Mouse (Mus musculus) forebrain, embryonic 16.5 days (tissue): ENCODE results near the gene Thsd7b. TPM values are rescaled to one million over a fixed set of nuclear protein-coding genes. Genes with fewer than 3 reads are reported as not detected.

Experiments
- ATAC-seq: fragments of 200-750 bp; cut with Nextera tagmentation; 2 replicates; pipeline ENCODE4 v1.8.0; 2017; ENCODE audit warnings: mild to moderate bottlenecking, moderate library complexity
- H3K27ac ChIP-seq: fragments of 300-500 bp; sonication (generic); 2 replicates; pipeline ENCODE4 v1.5.1; 2014; ENCODE audit warnings: low read length, control low read depth
- H3K27me3 ChIP-seq: fragments of 300-500 bp; sonication (generic); replicated peaks from 2 replicates; pipeline ENCODE4 v1.6.1; 2014; ENCODE audit warnings: low read length; ENCODE audit not compliant: control insufficient read depth, insufficient read depth
- H3K36me3 ChIP-seq: fragments of 300-500 bp; sonication (generic); 2 replicates; pipeline ENCODE4 v1.6.1; 2014; ENCODE audit not compliant: control insufficient read depth, insufficient read depth
- H3K4me1 ChIP-seq: fragments of 300-500 bp; sonication (generic); replicated peaks from 2 replicates; pipeline ENCODE4 v1.6.1; 2014; ENCODE audit warnings: low read length; ENCODE audit not compliant: control insufficient read depth, insufficient read depth
- H3K4me2 ChIP-seq: fragments of 300-500 bp; sonication (generic); 2 replicates; pipeline ENCODE4 v1.6.1; 2014; ENCODE audit warnings: mild to moderate bottlenecking, low read length, control low read depth
- H3K4me3 ChIP-seq: fragments of 300-500 bp; sonication (generic); replicated peaks from 2 replicates; pipeline ENCODE4 v1.5.1; 2014; ENCODE audit warnings: mild to moderate bottlenecking, low read length, control low read depth
- H3K9ac ChIP-seq: fragments of 300-500 bp; sonication (generic); replicated peaks from 2 replicates; pipeline ENCODE4 v1.6.1; 2014; ENCODE audit warnings: low read depth, low read length, control low read depth
- H3K9me3 ChIP-seq: fragments of 300-500 bp; sonication (generic); 2 replicates; pipeline ENCODE4 v1.6.1; 2016; ENCODE audit warnings: low read length; ENCODE audit not compliant: control insufficient read depth
- WGBS: fragments of 180-500 bp; shearing (Covaris S2); extraction: QIAGEN DNeasy Blood & Tissue Kit; methylation state at CpG from one replicate; pipeline ENCODE4 v1.1.7; 2014; 5-methylcytosine and 5-hydroxymethylcytosine counted together
- polyA plus RNA-seq: library from polyadenylated mRNA; unstranded; fragments of >200 nt; fragmentation: Nextera tagmentation; extraction: Ambion mirVana; gene quantifications from 2 replicates; pipeline ENCODE4 v1.2.1, GENCODE M21; 2015

Thsd7b gene
- polyA plus RNA-seq, 1 experiment from 2014 or later: 9.5 TPM

GRCm38 (mm10) chr1:129759003-129759402 lies 485.9 kb downstream of the Thsd7b start:
- Histone ChIP-seq H3K27ac (no peak overlapping the region), H3K4me1 (no peaks in the 10 kb centered on the region), H3K27me3 (no peaks in the 10 kb centered on the region), H3K9ac (no peak overlapping the region), H3K4me2 (no peak overlapping the region), H3K9me3 (no peaks in the 10 kb centered on the region), H3K36me3 (no peaks in the 10 kb centered on the region), H3K4me3 (no peak overlapping the region)
- 71% methylated on average over 1 of the region's 1 CpGs for WGBS
- ATAC-seq: no peak

- no peak for ATAC-seq
- H3K27ac ChIP-seq: no peak overlapping the region
- H3K4me2 ChIP-seq: no peak overlapping the region
- no peaks in the 10 kb centered on the region for H3K27me3 ChIP-seq
- 94% methylated on average over 1 of the region's 1 CpGs for WGBS
- H3K9ac ChIP-seq: no peak overlapping the region
- no peaks in the 10 kb centered on the region for H3K4me1 ChIP-seq
- H3K9me3 ChIP-seq: no peaks in the 10 kb centered on the region
- no peak overlapping the region for H3K4me3 ChIP-seq
- no peaks in the 10 kb centered on the region for H3K36me3 ChIP-seq
Measured at GRCm38 (mm10) chr1:129761234-129761633, 488.1 kb downstream of the Thsd7b start.

DNA sequence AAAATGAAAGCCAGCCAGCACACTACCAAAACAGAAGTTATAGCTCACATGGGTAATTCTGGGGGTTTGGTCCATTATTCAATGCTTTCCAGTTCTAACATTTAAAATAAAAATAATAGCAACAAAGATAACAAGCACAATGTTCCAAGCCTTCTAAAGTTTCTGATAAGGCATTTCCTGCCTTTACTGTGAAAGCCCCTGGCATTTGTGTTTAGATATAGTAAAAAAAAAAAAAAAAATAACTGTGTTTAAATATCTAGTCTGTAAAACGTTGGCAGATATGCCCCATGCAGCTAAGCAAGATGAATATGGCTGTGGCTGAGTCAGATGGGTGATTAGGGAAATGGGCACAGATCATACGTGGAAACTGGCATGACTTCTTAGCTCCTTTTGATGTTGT lies 491.6 kb downstream of the Thsd7b start:
- Histone ChIP-seq H3K4me2 (no peak overlapping the region), H3K4me1 (no peaks in the 10 kb centered on the region), H3K36me3 (no peaks in the 10 kb centered on the region), H3K9me3 (no peaks in the 10 kb centered on the region), H3K27me3 (no peaks in the 10 kb centered on the region), H3K4me3 (no peak overlapping the region), H3K9ac (no peak overlapping the region), H3K27ac (no peak overlapping the region)
- no peak for ATAC-seq
- WGBS: 46% methylated on average over 2 of the region's 2 CpGs

GRCm38 (mm10) chr1:129777055-129777454 lies 504.0 kb downstream of the Thsd7b start:
- Histone ChIP-seq H3K27ac (no peak overlapping the region), H3K36me3 (no peaks in the 10 kb centered on the region), H3K9ac (no peak overlapping the region), H3K9me3 (no peaks in the 10 kb centered on the region), H3K4me3 (no peak overlapping the region), H3K4me1 (no peaks in the 10 kb centered on the region), H3K4me2 (no peak overlapping the region), H3K27me3 (no peaks in the 10 kb centered on the region)
- 97% methylated on average over 5 of the region's 5 CpGs for WGBS
- no peak for ATAC-seq

GRCm38 (mm10) chr1:129779506-129779905 lies 506.4 kb downstream of the Thsd7b start:
- no peak overlapping the region for H3K27ac ChIP-seq
- no peaks in the 10 kb centered on the region for H3K36me3 ChIP-seq
- H3K9me3 ChIP-seq: no peaks in the 10 kb centered on the region
- H3K4me1 ChIP-seq: no peaks in the 10 kb centered on the region
- H3K4me2 ChIP-seq: no peak overlapping the region
- WGBS: 40% methylated on average over 4 of the region's 4 CpGs
- H3K9ac ChIP-seq: no peak overlapping the region
- no peak for ATAC-seq
- no peak overlapping the region for H3K4me3 ChIP-seq
- no peaks in the 10 kb centered on the region for H3K27me3 ChIP-seq

- no peaks in the 10 kb centered on the region for H3K4me1 ChIP-seq
- no peak overlapping the region for H3K4me3 ChIP-seq
- H3K36me3 ChIP-seq: no peaks in the 10 kb centered on the region
- H3K27ac ChIP-seq: no peak overlapping the region
- 24% methylated on average over 1 of the region's 1 CpGs for WGBS
- no peaks in the 10 kb centered on the region for H3K9me3 ChIP-seq
- no peak overlapping the region for H3K4me2 ChIP-seq
- no peak overlapping the region for H3K9ac ChIP-seq
- ATAC-seq: no peak
- no peaks in the 10 kb centered on the region for H3K27me3 ChIP-seq
Measured at GRCm38 (mm10) chr1:129780589-129780988, 507.5 kb downstream of the Thsd7b start.

GRCm38 (mm10) chr1:129798519-129798918 lies 525.4 kb downstream of the Thsd7b start:
- H3K9ac ChIP-seq: no peak overlapping the region
- H3K9me3 ChIP-seq: no peaks in the 10 kb centered on the region
- no peak overlapping the region for H3K4me3 ChIP-seq
- no peaks in the 10 kb centered on the region for H3K4me1 ChIP-seq
- H3K4me2 ChIP-seq: no peak overlapping the region
- no peak overlapping the region for H3K27ac ChIP-seq
- H3K36me3 ChIP-seq: no peaks in the 10 kb centered on the region
- no peak for ATAC-seq
- no peaks in the 10 kb centered on the region for H3K27me3 ChIP-seq

GRCm38 (mm10) chr1:129826927-129827326 lies 553.8 kb downstream of the Thsd7b start:
- H3K9ac ChIP-seq: no peak overlapping the region
- no peak overlapping the region for H3K27ac ChIP-seq
- H3K36me3 ChIP-seq: no peaks in the 10 kb centered on the region
- 74% methylated on average over 4 of the region's 4 CpGs for WGBS
- no peak overlapping the region for H3K4me3 ChIP-seq
- no peaks in the 10 kb centered on the region for H3K9me3 ChIP-seq
- no peak overlapping the region for H3K4me2 ChIP-seq
- H3K4me1 ChIP-seq: no peaks in the 10 kb centered on the region; the same call in 1 of the 2 replicates
- no peaks in the 10 kb centered on the region for H3K27me3 ChIP-seq
- ATAC-seq: no peak

DNA sequence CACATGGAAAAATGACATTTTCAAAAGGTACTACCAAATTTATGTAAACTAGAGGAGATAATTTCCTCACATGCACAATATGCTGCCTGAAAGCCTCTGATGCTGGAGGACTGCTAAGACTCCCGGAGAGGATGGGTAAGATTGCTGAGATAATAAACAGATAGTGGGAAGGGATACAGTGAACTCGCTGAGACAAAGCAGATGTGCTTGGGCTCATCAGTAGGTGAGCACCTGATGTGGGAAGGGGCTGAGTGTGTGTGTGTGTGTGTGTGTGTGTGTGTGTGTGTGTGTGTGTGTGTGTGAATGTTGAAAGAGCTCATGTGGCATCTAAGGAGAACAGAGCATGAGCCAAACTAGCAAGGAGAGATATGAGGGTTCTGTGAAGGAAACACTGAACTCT lies 564.2 kb downstream of the Thsd7b start:
- 73% methylated on average over 2 of the region's 2 CpGs for WGBS
- Histone ChIP-seq H3K4me2 (no peak overlapping the region), H3K9ac (no peak overlapping the region), H3K4me1 (no peaks in the 10 kb centered on the region), H3K36me3 (no peaks in the 10 kb centered on the region), H3K27ac (no peak overlapping the region), H3K27me3 (no peaks in the 10 kb centered on the region), H3K9me3 (no peaks in the 10 kb centered on the region), H3K4me3 (no peak overlapping the region)
- ATAC-seq: no peak

DNA sequence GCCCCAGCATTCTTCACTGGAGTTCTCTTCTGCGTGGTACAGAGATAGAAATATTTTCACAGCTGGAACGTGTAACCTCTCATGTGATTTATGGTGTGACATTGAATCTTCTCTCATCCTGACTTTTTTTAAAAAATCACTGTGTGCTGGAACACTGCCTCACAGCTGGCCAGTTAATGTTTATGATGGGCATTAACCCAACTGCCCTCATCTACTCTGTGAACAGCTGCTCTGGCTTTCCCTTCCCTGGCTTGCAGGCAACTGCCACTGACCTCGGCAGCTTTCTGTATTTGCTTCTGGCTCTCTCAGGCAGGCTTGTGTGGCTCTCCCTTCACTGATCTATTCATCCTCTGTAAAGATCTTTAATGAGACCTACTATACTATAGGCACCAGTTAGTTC lies 564.7 kb downstream of the Thsd7b start:
- Histone ChIP-seq H3K9ac (no peak overlapping the region), H3K4me3 (no peak overlapping the region), H3K27ac (no peak overlapping the region), H3K36me3 (no peaks in the 10 kb centered on the region), H3K9me3 (no peaks in the 10 kb centered on the region), H3K4me1 (no peaks in the 10 kb centered on the region), H3K27me3 (no peaks in the 10 kb centered on the region), H3K4me2 (no peak overlapping the region)
- ATAC-seq: no peak
- WGBS: 79% methylated on average over 3 of the region's 3 CpGs
